Mouse (Mus musculus): ENCODE measurements at regions not wholly inside any gene's neighbourhood (a gene's known extent, or its start where the extent isn't known, plus 50 kb on each side); places are given as distances from the start of the nearest gene placed in this dataset.

- TF ChIP-seq USF1 (IDR thresholded peaks at IDR 0.05; ENCODE audit: low read depth), result no peak
- no peak for TF ChIP-seq MYOD1 (IDR thresholded peaks at IDR 0.05; ENCODE audit: control insufficient read depth in 1 of 3, insufficient read length in 2 of 3, low read depth in 2 of 3)
- TF ChIP-seq MAX (IDR thresholded peaks at IDR 0.05; ENCODE audit: low read depth), result no peak
These were observed 109.0 kb upstream of the Dkk2 start for GRCm38 (mm10) chr3:131975940-131976628.
